Mouse (Mus musculus) mature B cell (primary cell): ENCODE measurements around the gene Chrng.

ENCODE experiments used
- in situ Hi-C: fragments of 300-500 bp; cut with MboI; formaldehyde crosslinking; loops from 2 replicates; pipeline ENCODE4 v1.14.3; 2019

Gene Chrng

DNA sequence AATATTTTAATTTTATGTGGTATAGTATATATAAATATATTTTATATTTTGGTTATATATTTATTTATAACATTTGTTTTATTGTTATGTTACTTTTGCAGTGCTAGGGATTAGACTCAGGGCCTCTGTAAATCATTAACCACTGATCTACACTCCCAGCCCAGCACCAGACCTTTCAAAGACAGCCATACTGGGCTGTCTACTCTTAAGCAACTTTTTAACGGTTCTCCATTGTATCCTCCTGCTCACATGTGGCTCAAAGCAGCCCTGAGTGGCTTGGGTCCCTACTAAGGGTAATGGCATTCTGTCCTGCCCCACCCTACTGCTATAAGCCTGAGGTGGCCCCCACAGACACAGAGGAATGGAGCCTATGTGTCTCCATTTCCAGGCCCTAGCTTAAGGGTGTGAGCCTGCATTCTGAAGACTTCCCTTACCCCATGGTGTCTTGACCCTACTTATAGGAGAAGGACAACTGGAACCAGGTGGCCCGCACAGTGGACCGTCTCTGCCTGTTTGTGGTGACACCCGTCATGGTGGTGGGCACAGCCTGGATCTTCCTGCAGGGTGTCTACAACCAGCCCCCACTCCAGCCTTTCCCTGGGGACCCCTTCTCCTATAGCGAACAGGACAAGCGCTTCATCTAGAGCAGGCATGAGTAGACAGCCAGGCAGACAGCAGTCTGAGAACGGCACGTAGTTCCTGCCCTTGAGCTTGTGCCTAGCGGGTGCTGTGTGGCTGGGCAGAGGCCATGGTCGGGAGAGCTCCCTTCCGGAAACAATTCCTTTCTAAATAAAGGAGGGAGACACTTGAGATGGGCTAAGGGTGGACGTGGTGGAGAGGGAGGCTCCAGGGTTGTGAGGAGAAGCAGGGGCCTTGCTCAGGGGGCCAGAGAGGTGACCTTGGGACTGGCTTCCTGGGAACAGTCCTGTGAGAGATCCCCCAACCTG, 6.1 kb upstream of the Chrng start:
- in situ Hi-C loops = no loop called here

- in situ Hi-C loops = no loop called here
Observed at GRCm38 (mm10) chr1:87200811-87201210, 3.6 kb upstream of the Chrng start.

- in situ Hi-C loops = no loop called here
Observed at GRCm38 (mm10) chr1:87201848-87202247, 2.6 kb upstream of the Chrng start.

DNA sequence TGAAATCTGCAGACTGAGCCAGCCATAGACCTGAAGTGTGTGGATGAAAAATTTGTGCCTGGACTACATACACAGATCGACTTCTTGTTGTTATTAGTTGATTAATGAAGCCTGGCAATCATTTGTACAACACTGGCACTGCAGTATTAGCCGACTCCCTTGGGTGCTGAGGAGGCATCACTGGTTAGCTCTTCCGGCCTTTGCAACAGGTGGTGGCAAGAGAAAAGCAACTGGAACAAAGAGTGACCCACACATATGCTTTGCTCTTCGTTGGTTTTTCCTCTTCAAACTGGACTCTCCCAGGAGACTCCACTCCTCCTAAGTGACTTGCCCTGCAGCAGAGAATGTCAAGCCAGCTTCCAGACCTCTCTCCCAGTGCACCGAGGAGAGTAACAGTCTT, 678 bp upstream of the Chrng start:
- in situ Hi-C loops = no loop called here

GRCm38 (mm10) chr1:87205038-87205437, 581 bp downstream of the Chrng start:
- in situ Hi-C loops = no loop called here

- in situ Hi-C loops = no loop called here
Observed at GRCm38 (mm10) chr1:87205502-87205901, 1.0 kb downstream of the Chrng start.

GRCm38 (mm10) chr1:87206339-87206738, 1.9 kb downstream of the Chrng start:
- in situ Hi-C loops = no loop called here

- in situ Hi-C loops = no loop called here
Observed at GRCm38 (mm10) chr1:87211431-87211830, 7.0 kb downstream of the Chrng start.

DNA sequence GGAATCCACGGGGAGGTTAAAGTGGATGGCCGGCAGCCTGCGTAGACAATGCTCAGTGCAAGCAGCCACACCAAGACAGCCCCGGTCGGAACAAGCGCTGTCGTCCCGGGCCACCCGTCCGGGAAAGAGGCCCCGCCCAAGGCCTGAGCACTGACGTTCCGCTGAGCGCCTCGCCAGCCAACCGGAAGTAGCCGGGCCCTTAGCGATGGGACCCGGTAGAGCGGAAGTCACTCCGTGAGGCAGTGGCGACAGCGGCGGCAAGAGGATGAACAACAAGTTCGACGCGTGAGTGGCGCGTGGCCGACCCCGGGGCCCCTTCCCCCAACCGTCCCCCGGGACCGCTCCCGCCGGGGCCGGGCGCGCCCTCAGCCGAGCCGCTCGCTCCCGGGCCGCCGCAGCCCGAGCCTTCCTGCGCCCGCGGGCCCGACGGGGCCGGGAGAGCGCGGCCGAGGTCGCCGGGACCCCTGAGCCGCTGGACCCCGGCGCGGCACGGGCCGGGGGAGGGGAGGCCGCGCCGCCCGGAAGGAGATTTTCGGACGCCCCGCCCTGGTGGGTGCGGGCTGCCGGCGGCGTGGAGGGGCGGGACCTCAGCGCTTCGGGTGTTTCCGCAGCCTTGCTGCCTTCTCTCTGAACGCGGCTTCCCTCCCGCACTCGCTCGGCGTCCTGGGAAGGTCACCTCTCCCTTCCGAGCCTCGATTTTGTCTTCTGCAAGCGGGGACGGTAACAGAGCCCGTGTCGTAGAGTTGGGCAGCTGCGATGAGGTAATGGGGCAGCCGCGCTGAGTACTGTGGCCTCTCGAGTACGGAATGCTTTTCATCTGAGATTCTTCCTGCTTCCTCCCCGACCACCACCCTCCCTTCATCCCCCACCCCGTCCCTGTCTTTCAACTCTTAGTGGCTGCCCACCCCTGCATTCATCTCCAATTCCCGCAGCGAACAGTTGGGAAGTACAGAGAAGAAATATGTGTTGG, 9.6 kb downstream of the Chrng start, which contains the start of gene Eif4e2:
Gene Eif4e2, plus strand, starts transcription at position 180 of the 970 bp plus-strand sequence.
- in situ Hi-C loops = no loop called here

DNA sequence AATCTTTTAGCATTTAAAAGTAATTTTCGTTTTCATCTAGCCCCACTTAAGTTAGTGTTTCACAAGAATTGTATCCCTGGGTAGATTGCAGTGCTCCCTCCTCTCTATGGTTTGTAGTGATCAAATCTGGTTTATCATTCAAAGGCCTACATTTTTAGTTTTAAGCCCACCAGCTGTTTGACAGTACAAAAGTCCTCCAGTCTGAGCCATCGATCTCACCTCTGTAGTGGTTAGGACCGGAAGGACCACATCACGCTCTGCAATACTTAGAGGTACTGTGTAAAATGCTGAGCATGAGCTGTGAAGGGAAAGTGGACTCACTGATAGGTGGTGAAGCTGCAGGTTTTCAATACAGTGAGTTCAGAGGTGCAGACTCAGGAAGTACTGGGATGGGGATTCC, 10.3 kb downstream of the Chrng start:
- in situ Hi-C loops = no loop called here

GRCm38 (mm10) chr1:87217938-87218337, 13.5 kb downstream of the Chrng start:
- in situ Hi-C loops = no loop called here

DNA sequence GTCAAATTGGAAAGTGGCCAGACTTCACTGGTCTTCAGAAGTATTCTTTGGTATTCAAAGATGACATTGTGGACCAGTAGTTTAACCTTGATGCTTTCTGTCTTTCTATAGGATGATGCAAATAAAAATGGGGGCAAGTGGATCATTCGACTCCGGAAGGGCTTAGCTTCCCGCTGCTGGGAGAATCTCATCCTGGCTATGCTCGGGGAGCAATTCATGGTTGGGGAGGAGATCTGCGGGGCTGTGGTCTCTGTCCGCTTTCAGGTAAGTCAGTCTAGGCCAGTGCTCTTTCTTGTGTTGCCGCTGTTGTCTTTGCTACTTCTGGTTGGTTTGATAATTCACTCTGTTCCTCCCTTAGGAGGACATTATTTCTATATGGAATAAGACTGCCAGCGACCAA, 21.3 kb downstream of the Chrng start:
- in situ Hi-C loops = no loop called here

GRCm38 (mm10) chr1:87226409-87227159, 22.1 kb downstream of the Chrng start:
- in situ Hi-C loops = no loop called here

- in situ Hi-C loops = no loop called here
Observed at GRCm38 (mm10) chr1:87227160-87227550, 22.7 kb downstream of the Chrng start.

DNA sequence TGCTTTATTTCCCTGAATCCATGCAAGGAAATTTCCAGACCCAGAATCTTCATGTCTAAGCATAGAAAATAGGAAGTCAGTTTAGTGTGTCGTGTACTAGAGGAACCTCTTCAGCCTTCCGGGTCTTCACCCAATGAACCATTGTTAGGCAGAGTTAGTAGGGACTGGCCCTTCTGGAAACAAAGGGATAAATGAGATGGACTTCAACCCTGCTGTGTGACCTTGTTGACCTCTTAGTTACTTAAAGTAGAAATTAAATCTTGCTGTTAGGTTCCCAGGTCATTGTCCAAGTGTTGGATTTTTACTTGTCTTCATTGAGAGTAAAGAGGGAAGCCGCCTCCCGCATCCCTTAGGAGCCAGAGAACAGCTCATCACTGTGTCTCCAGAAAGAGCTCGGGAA, 26.1 kb downstream of the Chrng start:
- in situ Hi-C loops = no loop called here

DNA sequence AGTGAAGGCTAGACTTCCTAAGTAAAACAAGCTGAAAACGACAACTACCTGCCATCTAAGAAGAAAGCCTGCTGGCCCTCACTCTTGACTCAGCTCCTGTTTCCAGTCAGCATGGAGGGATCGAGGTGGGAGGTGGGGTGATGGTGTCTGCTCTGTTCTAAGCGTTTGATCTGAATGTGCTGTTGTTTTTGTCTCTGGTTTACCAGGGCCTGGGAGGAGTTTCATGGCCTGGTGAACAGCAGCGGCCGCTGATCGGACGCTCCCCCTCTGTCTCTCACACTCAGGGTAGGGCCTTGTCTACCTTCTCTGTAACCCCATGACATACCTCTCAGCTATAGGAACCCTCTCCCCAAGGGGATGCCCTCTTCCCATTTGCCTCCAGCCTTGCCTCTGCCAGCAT, 27.7 kb downstream of the Chrng start:
- in situ Hi-C loops = no loop called here

- in situ Hi-C loops = no loop called here
Observed at GRCm38 (mm10) chr1:87239056-87239455, 34.6 kb downstream of the Chrng start.

GRCm38 (mm10) chr1:87243021-87243420, 38.6 kb downstream of the Chrng start:
- in situ Hi-C loops = no loop called here

DNA sequence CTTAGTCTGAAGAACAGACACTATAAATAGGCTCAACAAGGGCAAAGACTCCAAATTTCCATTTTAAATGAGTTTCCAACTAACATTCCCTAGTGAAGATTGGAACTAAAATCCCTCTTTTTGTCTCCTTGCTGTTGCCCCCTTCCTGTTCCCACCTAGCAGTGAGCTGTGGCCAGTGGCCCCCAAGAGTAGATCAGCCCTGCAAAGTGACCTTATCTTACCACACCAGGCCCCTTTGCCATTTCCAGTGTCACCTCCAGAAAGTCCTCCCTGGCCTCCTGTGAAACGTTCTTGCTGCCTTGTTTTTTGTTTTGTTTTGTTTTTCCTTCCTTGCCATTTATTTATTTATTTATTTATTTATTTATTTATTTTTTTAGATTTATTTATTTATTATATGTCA, 41.0 kb downstream of the Chrng start:
- in situ Hi-C loops = no loop called here

- in situ Hi-C loops = no loop called here
Observed at GRCm38 (mm10) chr1:87245929-87246815, 41.7 kb downstream of the Chrng start.
